Mouse (Mus musculus) CD4-positive, CD25-positive, alpha-beta regulatory T cell (primary cell): ENCODE results near the gene Olfr1335. TPM values are rescaled to one million over a fixed set of nuclear protein-coding genes. Genes with fewer than 3 reads are reported as not detected.

Source experiments
- polyA plus RNA-seq: library from polyadenylated mRNA; unstranded; fragments of 100-300 nt; shearing (Covaris generic); gene quantifications from one replicate; pipeline ENCODE4 v1.2.1, GENCODE M21; 2017

The Olfr1335 gene
- not detected for polyA plus RNA-seq

GRCm38 (mm10) chr4:118809844-118810243 is at the start of gene Olfr1335:
Olfr1335 (minus strand) TSS chr4:118809944.

GRCm38 (mm10) chr4:118836179-118836578 is 26.4 kb upstream of the Olfr1335 start, which contains the start of gene Olfr1333:
Olfr1333 (minus strand) TSS chr4:118836279.

GRCm38 (mm10) chr4:118782486-118782885 is 27.3 kb downstream of the Olfr1335 start, which contains the start of gene Olfr1337:
Olfr1337 (minus strand) TSS chr4:118782586.

Other genes starting within 250 kb of the Olfr1335 start
- not detected for gene Cfap57, start 189.2 kb downstream of the Olfr1335 start, polyA plus RNA-seq
- 170 TPM for gene Ebna1bp2, start 189.1 kb downstream of the Olfr1335 start, polyA plus RNA-seq
- not detected for gene Olfr62, start 151.0 kb downstream of the Olfr1335 start, polyA plus RNA-seq
- gene Olfr1342, start 117.2 kb downstream of the Olfr1335 start, polyA plus RNA-seq, result not detected
- 0.10 TPM for gene Olfr1341, start 106.4 kb downstream of the Olfr1335 start, polyA plus RNA-seq
- gene Olfr1340, start 89.8 kb downstream of the Olfr1335 start, polyA plus RNA-seq, result 0.07 TPM
- not detected for gene Olfr1339, start 77.8 kb downstream of the Olfr1335 start, polyA plus RNA-seq
- gene Olfr1338, start 51.2 kb downstream of the Olfr1335 start, polyA plus RNA-seq, result not detected
- gene Olfr1337, start 27.4 kb downstream of the Olfr1335 start, polyA plus RNA-seq, result not detected
- gene Olfr1333, start 26.3 kb upstream of the Olfr1335 start, polyA plus RNA-seq, result not detected
- gene Olfr1331, start 54.7 kb upstream of the Olfr1335 start, polyA plus RNA-seq, result not detected
- not detected for gene Olfr1330, start 78.7 kb upstream of the Olfr1335 start, polyA plus RNA-seq
- not detected for gene Olfr1329, start 107.5 kb upstream of the Olfr1335 start, polyA plus RNA-seq
- not detected for gene Olfr1328, start 128.7 kb upstream of the Olfr1335 start, polyA plus RNA-seq
- not detected for gene Lao1, start 151.6 kb upstream of the Olfr1335 start, polyA plus RNA-seq